Mouse (Mus musculus): Measurements from ENCODE around the gene Snx12. TPM values are rescaled to one million over a fixed set of nuclear protein-coding genes. Genes with fewer than 3 reads are reported as not detected.

Gene Snx12
- polyA plus RNA-seq, 1 experiment from 2014 or later: 56.9 TPM

- Histone ChIP-seq H3K4me1 (no peaks in the 10 kb centered on the region), H3K36me3 (no peaks in the 10 kb centered on the region), H3K9me3 (no peaks in the 10 kb centered on the region), H3K27ac (no peak overlapping the region), H3K27me3 (ENCODE audit: insufficient read depth, poor library complexity, severe bottlenecking) (no peaks in the 10 kb centered on the region), H3K4me3 (no peak overlapping the region)
- DNase-seq (ENCODE audit: low spot score): no peak
- WGBS: 78% methylated on average over 3 of the region's 3 CpGs
Measured at GRCm38 (mm10) chrX:101189285-101189684, 33.1 kb downstream of the Snx12 start.

- Histone ChIP-seq H3K27ac (no peak overlapping the region), H3K27me3 (ENCODE audit: insufficient read depth, poor library complexity, severe bottlenecking) (no peaks in the 10 kb centered on the region), H3K9me3 (no peaks in the 10 kb centered on the region), H3K36me3 (no peaks in the 10 kb centered on the region), H3K4me1 (no peaks in the 10 kb centered on the region), H3K4me3 (no peak overlapping the region)
- no peak for DNase-seq (ENCODE audit: low spot score)
- WGBS: 83% methylated on average over 1 of the region's 1 CpGs
Measured at GRCm38 (mm10) chrX:101187647-101188046, 34.7 kb downstream of the Snx12 start.

GRCm38 (mm10) chrX:101173388-101173787 lies 49.0 kb downstream of the Snx12 start:
- Histone ChIP-seq H3K36me3 (no peaks in the 10 kb centered on the region), H3K27ac (no peak overlapping the region), H3K4me3 (no peak overlapping the region), H3K9me3 (no peaks in the 10 kb centered on the region), H3K4me1 (no peaks in the 10 kb centered on the region), H3K27me3 (ENCODE audit: insufficient read depth, poor library complexity, severe bottlenecking) (no peaks in the 10 kb centered on the region)
- DNase-seq (ENCODE audit: low spot score): no peak
- 80% methylated on average over 1 of the region's 1 CpGs for WGBS

- WGBS: 68% methylated on average over 2 of the region's 2 CpGs
- H3K27ac ChIP-seq: no peak overlapping the region
- no peak for DNase-seq (ENCODE audit: low spot score)
- no peaks in the 10 kb centered on the region for H3K27me3 ChIP-seq (ENCODE audit: insufficient read depth, poor library complexity, severe bottlenecking)
- no peaks in the 10 kb centered on the region for H3K4me1 ChIP-seq
- no peaks in the 10 kb centered on the region for H3K36me3 ChIP-seq
- H3K9me3 ChIP-seq: no peaks in the 10 kb centered on the region
- no peak overlapping the region for H3K4me3 ChIP-seq
Measured at GRCm38 (mm10) chrX:101168425-101168824, 53.9 kb downstream of the Snx12 start.

- Histone ChIP-seq H3K4me3 (no peak overlapping the region), H3K27ac (no peak overlapping the region), H3K4me1 (no peaks in the 10 kb centered on the region), H3K27me3 (ENCODE audit: insufficient read depth, poor library complexity, severe bottlenecking) (no peaks in the 10 kb centered on the region), H3K36me3 (no peaks in the 10 kb centered on the region), H3K9me3 (no peaks in the 10 kb centered on the region)
- no peak for DNase-seq (ENCODE audit: low spot score)
- 70% methylated on average over 2 of the region's 2 CpGs for WGBS
Measured at GRCm38 (mm10) chrX:101163739-101164138, 58.6 kb downstream of the Snx12 start.

GRCm38 (mm10) chrX:101163278-101163677 lies 59.1 kb downstream of the Snx12 start:
- Histone ChIP-seq H3K4me1 (no peaks in the 10 kb centered on the region), H3K4me3 (no peak overlapping the region), H3K36me3 (no peaks in the 10 kb centered on the region), H3K9me3 (no peaks in the 10 kb centered on the region), H3K27me3 (ENCODE audit: insufficient read depth, poor library complexity, severe bottlenecking) (no peaks in the 10 kb centered on the region), H3K27ac (no peak overlapping the region)
- 78% methylated on average over 3 of the region's 3 CpGs for WGBS
- DNase-seq (ENCODE audit: low spot score): no peak

- no peaks in the 10 kb centered on the region for H3K4me1 ChIP-seq
- no peaks in the 10 kb centered on the region for H3K27me3 ChIP-seq (ENCODE audit: insufficient read depth, poor library complexity, severe bottlenecking)
- H3K9me3 ChIP-seq: no peaks in the 10 kb centered on the region
- no peak overlapping the region for H3K27ac ChIP-seq
- H3K36me3 ChIP-seq: no peaks in the 10 kb centered on the region
- 87% methylated on average over 3 of the region's 3 CpGs for WGBS
- no peak for DNase-seq (ENCODE audit: low spot score)
- H3K4me3 ChIP-seq: no peak overlapping the region
Measured at GRCm38 (mm10) chrX:101162532-101162931, 59.8 kb downstream of the Snx12 start.

GRCm38 (mm10) chrX:101157488-101157887 lies 64.9 kb downstream of the Snx12 start:
- Histone ChIP-seq H3K4me1 (no peaks in the 10 kb centered on the region), H3K36me3 (no peaks in the 10 kb centered on the region), H3K27ac (no peak overlapping the region), H3K4me3 (no peak overlapping the region), H3K9me3 (no peaks in the 10 kb centered on the region), H3K27me3 (ENCODE audit: insufficient read depth, poor library complexity, severe bottlenecking) (no peaks in the 10 kb centered on the region)
- DNase-seq (ENCODE audit: low spot score): no peak
- WGBS: 92% methylated on average over 2 of the region's 2 CpGs

- WGBS: 28% methylated on average over 5 of the region's 5 CpGs
- no peak overlapping the region for H3K27ac ChIP-seq
- no peak for DNase-seq (ENCODE audit: low spot score)
- no peaks in the 10 kb centered on the region for H3K4me1 ChIP-seq
- no peaks in the 10 kb centered on the region for H3K9me3 ChIP-seq
- no peaks in the 10 kb centered on the region for H3K36me3 ChIP-seq
- no peak overlapping the region for H3K4me3 ChIP-seq
- no peaks in the 10 kb centered on the region for H3K27me3 ChIP-seq (ENCODE audit: insufficient read depth, poor library complexity, severe bottlenecking)
Measured at GRCm38 (mm10) chrX:101156369-101156768, 66.0 kb downstream of the Snx12 start.

GRCm38 (mm10) chrX:101147506-101147905 lies 74.9 kb downstream of the Snx12 start:
- no peaks in the 10 kb centered on the region for H3K27me3 ChIP-seq (ENCODE audit: insufficient read depth, poor library complexity, severe bottlenecking)
- no peaks in the 10 kb centered on the region for H3K9me3 ChIP-seq
- no peak for DNase-seq (ENCODE audit: low spot score)
- no peaks in the 10 kb centered on the region for H3K4me1 ChIP-seq
- no peak overlapping the region for H3K27ac ChIP-seq
- WGBS: 76% methylated on average over 5 of the region's 5 CpGs
- H3K4me3 ChIP-seq: no peak overlapping the region
- H3K36me3 ChIP-seq: no peaks in the 10 kb centered on the region

GRCm38 (mm10) chrX:101131992-101132791 lies 90.2 kb downstream of the Snx12 start:
- H3K27me3 ChIP-seq (ENCODE audit: insufficient read depth, poor library complexity, severe bottlenecking): no peaks in the 10 kb centered on the region
- DNase-seq (ENCODE audit: low spot score): no peak
- no peaks in the 10 kb centered on the region for H3K4me1 ChIP-seq
- no peak overlapping the region for H3K4me3 ChIP-seq
- no peaks in the 10 kb centered on the region for H3K9me3 ChIP-seq
- H3K36me3 ChIP-seq: no peaks in the 10 kb centered on the region
- WGBS: 43% methylated on average over 12 of the region's 12 CpGs
- 0 out of 2 replicates have a peak overlapping the region, but pooled peaks have one; percentile 42 for H3K27ac ChIP-seq

GRCm38 (mm10) chrX:101131001-101131400 lies 91.4 kb downstream of the Snx12 start:
- H3K27ac ChIP-seq: no peak overlapping the region
- H3K27me3 ChIP-seq (ENCODE audit: insufficient read depth, poor library complexity, severe bottlenecking): no peaks in the 10 kb centered on the region
- no peaks in the 10 kb centered on the region for H3K4me1 ChIP-seq
- peak; percentile 77 for DNase-seq (ENCODE audit: low spot score)
- no peak overlapping the region for H3K4me3 ChIP-seq
- no peaks in the 10 kb centered on the region for H3K36me3 ChIP-seq
- H3K9me3 ChIP-seq: no peaks in the 10 kb centered on the region
- 21% methylated on average over 7 of the region's 7 CpGs for WGBS

GRCm38 (mm10) chrX:101128559-101128958 lies 93.8 kb downstream of the Snx12 start:
- 79% methylated on average over 2 of the region's 2 CpGs for WGBS
- Histone ChIP-seq H3K27me3 (ENCODE audit: insufficient read depth, poor library complexity, severe bottlenecking) (no peaks in the 10 kb centered on the region), H3K36me3 (no peaks in the 10 kb centered on the region), H3K4me3 (no peak overlapping the region), H3K9me3 (no peaks in the 10 kb centered on the region), H3K4me1 (no peaks in the 10 kb centered on the region), H3K27ac (no peak overlapping the region)
- no peak for DNase-seq (ENCODE audit: low spot score)

GRCm38 (mm10) chrX:101126977-101127376 lies 95.4 kb downstream of the Snx12 start:
- 57% methylated on average over 2 of the region's 2 CpGs for WGBS
- Histone ChIP-seq H3K9me3 (no peaks in the 10 kb centered on the region), H3K27me3 (ENCODE audit: insufficient read depth, poor library complexity, severe bottlenecking) (no peaks in the 10 kb centered on the region), H3K4me1 (no peaks in the 10 kb centered on the region), H3K36me3 (no peaks in the 10 kb centered on the region), H3K27ac (no peak overlapping the region), H3K4me3 (no peak overlapping the region)
- no peak for DNase-seq (ENCODE audit: low spot score)

All from heart, embryonic 10.5 days (tissue).